Mouse (Mus musculus) adrenal gland, postnatal 4 days (tissue): ENCODE data around the gene Anapc4. TPM values are rescaled to one million over a fixed set of nuclear protein-coding genes. Genes with fewer than 3 reads are reported as not detected.

ENCODE experiments used
- DNase-seq, 2 experiments: peaks; one replicate each; pipeline ENCODE4 v3.0.0; 2021 to 2022; ENCODE audit warnings: low spot score in 2 of 2, mixed read lengths in 2 of 2
- long read RNA-seq, 2 experiments: library from polyadenylated mRNA; stranded (forward); transcript quantifications; one replicate each; pipeline ENCODE4 v2.0.0; 2021
- total RNA-seq, 2 experiments: library from RNA; stranded (reverse); gene quantifications; 2 replicates each; pipeline ENCODE4 v1.2.3; 2021

Anapc4 gene
- total RNA-seq: 10 to 100 TPM; 92.2 to 97.5 TPM
- long read RNA-seq, experiment 1, transcript Anapc4-201 (28 exons, 3,854 nt): major isoform, 46 of 55 reads
- long read RNA-seq, experiment 1, partial matches to known transcripts: 3 of 55 reads
- long read RNA-seq, experiment 1, other reads (novel, unspliced or antisense): 5 of 55 reads
- long read RNA-seq, experiment 2, transcript Anapc4-201 (28 exons, 3,854 nt): major isoform, 102 of 125 reads
- long read RNA-seq, experiment 2, partial matches to known transcripts: 7 of 125 reads
- long read RNA-seq, experiment 2, other reads (novel, unspliced or antisense): 15 of 125 reads

DNA sequence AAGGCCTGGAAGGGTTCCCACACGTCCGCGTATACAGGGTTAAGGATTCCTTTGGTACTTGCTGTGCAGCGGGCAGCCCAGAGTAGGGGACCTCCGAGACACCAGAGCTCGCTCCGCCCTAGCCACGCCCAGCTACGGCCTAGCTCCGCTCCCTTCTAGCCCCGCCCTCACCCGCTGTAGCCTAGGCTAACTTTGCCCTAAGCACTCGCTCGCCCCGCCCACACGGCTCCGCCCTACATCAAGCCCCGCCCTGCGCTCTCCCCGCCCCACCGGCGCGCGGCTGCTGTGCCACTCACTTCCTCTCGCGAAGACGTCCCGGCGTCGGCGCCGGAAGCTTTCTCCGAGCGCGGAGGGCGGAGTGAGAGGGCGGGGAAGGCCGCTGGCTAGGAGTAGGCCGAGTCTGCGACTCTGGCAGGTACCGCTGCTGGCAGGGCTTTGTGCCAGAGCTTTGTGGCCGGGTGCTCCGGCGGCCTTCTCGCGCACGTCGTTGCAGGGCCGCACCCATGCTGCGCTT, at the start of gene Anapc4:
Gene Anapc4 (plus strand): TSS at position 252 of the 514 bp plus-strand sequence.
- peak; percentile 98 to 99 for DNase-seq

GRCm38 (mm10) chr5:52786556-52787322, 47.1 kb upstream of the Anapc4 start:
- no peak for DNase-seq

DNA sequence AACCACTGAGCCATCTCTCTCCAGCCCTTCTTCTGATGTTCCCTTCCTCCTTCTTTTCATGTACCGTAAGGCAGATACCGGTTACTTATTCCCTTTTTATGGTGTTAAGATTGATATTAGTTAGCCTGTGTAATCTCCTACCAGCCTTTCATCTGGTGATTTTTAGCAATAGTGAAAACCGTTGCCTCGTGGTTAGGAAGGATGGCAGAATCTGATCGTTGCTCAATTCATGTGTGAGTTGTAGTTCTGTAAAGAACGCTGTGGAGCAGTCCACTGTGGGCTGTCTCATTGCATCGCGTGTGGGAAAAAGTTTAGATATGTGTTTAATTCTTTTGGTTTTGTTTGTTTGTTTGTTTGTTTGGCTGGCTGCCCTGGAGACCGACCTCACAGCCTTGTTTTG, 40.6 kb upstream of the Anapc4 start:
- DNase-seq: no peak

- no peak for DNase-seq
These were observed 39.7 kb upstream of the Anapc4 start for GRCm38 (mm10) chr5:52794109-52794508.

GRCm38 (mm10) chr5:52799274-52799985, 34.4 kb upstream of the Anapc4 start:
- DNase-seq: no peak

- no peak for DNase-seq
These were observed 28.0 kb upstream of the Anapc4 start for GRCm38 (mm10) chr5:52805801-52806200.

- no peak for DNase-seq
These were observed 27.5 kb upstream of the Anapc4 start for GRCm38 (mm10) chr5:52806349-52806748.

DNA sequence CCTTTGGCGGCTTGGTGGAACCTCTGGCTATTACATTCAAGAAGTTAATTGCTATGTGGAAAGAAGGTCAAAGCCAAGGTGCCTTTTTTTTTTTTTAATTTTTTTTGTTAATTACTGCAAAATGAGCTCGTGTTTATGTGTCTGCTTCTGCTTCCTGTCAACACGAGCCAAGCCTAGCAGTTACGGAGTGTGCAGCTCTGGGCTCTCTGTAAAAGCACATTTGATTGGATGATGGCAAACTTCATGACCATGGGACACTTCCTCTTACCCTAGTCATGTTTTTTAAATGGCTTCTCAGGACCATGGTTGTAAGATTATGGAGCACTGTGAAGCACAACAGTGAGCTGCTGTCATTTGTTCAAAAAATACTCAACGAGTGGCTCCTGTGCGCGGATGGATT, 26.8 kb upstream of the Anapc4 start:
- DNase-seq: no peak

DNA sequence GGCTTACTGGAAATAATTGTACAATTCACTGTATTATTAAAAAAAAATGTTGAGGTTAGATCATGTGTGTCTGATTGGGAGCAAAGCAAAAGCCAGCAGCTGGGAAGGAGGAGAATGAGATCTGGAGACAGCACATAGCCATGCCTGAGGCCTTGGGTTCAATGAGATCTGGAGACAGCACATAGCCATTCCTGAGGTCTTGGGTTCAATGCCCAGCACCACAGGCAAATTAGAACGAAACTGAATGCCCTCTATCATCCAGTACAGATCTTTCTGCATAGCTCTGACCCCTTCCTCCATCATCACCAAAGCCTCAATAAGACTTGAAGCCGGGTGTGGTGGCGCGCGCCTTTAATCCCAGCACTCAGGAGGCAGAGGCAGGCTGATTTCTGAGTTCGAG, 23.4 kb upstream of the Anapc4 start:
- DNase-seq: no peak

DNA sequence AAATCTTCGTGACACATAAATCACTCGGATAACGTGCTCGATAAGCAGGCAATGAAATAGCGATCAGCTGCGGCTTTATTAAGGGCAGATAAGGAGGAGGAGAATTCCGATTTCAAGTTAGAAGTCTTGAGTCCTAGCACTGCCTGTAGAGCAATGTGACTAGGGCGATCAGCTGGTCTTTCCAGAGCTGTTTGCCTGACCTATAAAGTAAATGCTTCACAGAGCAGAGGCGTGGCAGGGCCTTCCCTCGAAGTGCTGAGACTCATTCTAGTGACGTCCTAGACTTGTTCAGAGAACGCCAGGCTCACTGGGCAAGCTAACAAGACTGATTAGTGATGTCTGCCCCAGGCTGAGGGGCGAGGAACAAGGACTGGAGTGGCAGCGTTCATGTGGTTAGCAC, 22.8 kb upstream of the Anapc4 start:
- DNase-seq: no peak

DNA sequence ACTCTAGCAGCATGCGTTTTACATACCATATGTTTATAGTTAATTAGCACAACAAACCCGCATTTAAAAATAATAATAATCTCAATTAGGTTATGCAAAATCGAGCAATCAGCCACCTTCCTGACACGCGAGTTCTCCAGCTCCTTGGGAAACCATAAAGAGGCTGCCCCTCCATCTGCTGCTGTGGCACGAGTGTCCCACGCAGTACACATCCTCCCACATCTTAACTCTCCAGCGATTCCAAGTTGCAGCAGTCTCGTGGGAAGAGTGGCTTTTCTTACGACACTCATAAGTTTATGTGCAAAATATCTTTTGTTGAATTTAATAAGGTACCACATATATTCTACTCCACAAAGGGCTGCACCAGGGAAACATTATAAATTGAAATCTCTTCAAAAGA, 21.4 kb upstream of the Anapc4 start:
- no peak for DNase-seq

DNA sequence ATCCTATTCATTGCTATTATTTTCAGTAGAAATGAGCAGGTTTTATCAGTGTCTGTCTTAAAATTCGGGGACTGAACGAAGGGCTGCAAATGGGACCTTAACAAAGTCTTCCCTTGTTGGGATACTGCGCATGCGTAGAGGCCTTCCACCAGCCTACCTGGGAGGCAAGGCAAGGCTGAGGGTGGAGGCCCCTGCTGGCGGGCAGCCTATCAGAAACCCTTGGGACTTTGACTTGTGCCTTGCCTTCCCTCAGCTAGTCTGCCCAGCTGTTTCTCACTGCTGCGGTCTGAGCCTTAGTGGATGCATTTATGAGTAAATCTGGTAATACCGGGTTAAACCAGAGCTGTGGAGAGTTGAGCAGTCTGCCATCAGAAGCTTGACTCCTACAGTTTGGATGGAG, 20.5 kb upstream of the Anapc4 start:
- no peak for DNase-seq

DNA sequence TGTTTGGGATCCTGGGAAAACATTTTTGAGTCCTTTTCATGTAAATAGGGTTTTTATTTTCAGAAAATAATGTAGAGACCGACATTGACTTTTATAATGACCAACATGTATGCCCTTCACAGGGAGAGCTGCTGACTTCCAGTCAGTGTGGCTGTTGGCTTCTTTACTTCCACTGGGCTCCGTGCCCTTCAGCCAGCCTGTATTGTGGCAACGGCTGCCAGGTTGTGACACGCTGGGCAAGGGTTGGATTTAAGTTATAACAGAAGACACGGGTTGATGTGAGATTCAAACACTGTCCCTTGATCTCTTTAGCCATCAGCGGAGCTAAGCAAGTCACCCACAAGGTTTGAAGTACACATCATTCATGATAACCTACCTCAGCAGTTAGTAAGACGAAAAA, 15.1 kb upstream of the Anapc4 start:
- DNase-seq: no peak

GRCm38 (mm10) chr5:52821691-52822090, 12.1 kb upstream of the Anapc4 start:
- DNase-seq: no peak

DNA sequence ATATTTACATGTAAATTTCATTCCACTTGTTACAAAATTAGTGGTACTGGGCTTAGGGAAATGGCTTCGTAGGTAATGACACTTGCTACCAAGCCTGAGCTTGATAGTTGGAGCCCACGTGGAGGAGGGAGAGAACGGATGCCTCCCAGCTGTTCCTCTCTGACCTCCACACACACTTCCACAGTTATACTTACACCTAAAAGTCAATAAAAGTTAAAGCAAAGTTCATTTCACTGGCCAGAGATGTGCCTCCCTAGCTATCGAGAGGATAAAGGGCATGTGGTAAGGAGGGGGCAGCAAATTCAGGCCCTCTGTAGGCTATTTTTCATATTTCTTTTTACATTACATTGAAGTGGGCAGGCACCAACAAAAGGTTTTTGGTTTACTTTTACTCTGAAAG, 5.9 kb upstream of the Anapc4 start:
- no peak for DNase-seq

- no peak for DNase-seq
These were observed 807 bp upstream of the Anapc4 start for GRCm38 (mm10) chr5:52833005-52833404.

DNA sequence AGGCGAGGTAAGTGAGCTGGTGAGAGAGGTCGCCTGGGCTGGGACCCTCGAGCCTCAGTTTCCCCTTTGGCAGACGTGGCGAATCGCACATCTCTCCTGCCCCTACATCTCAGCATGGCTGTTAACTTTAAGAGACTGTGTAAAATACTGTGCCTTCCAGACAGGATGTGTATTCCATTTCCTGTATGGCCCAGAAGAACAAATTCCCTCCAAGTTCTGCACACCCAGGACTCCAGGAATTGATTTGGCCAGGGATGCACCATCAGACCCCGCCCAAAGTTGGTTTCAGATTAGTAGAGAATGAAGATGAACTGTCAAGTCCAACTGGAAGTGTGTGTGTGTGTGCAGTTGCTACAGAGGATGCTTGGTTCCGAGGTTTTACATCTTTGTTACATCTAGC, 574 bp downstream of the Anapc4 start:
- no peak for DNase-seq

DNA sequence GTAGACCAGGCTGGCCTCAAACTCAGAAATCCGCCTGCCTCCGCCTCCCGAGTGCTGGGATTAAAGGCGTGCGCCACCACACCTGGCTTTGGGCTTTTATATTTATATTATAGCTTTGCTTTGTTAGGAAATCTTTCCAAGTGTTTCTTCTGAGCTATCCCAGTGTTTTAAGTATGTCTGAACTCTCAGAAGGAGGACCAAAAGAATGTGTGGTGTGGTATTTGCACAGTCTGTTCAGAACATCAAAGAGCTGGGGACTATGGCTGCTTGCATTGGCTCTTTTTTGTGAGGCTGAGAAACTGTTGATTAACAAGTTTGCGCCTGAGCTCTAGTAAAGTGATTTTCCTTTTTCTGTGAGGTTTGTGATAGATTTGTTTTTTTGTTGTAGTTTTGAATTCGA, 10.5 kb downstream of the Anapc4 start:
- DNase-seq: no peak

DNA sequence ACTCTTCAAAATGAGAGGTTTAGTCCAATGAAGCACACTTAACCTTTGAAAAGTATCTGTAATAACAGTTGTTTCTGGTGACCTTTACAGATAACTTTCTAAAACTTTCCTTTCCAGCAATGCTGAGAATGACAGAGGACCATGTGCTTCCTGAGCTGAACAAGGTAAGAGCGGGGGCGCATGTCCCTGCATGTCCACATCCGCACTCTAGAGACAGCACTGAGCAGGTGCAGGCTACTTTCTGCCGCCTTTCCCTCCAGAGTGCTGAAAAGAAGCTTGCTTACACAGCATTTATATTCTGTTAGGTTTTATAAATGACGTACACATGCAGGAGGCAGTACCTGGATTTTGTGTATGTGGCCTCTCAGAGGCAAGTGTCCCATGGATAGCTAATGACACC, 21.9 kb downstream of the Anapc4 start:
- DNase-seq: no peak

GRCm38 (mm10) chr5:52864446-52864845, 30.6 kb downstream of the Anapc4 start:
- no peak for DNase-seq

DNA sequence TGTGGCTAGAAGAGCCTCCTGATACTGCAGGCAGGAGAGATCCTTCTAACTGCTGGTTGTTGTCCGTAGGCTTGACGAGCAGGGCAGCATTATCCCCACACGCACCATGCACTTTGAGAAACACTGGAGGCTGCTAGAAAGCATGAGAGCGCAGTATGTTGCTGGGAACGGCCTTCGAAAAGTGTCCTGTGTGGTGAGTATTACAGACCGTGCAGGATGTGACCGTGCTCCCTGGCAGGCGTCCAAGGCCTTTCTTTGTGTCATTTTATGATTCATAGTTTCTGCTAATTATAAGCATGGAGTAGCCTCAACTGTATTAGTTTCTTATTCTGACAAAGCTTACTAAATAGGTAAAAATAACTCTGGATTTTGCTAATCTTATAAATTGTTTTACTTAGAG, 32.0 kb downstream of the Anapc4 start:
- DNase-seq: peak; percentile 65 to 71
